Mouse (Mus musculus) colon, adult 2 months (tissue): ENCODE results near the gene Trim60. TPM values are rescaled to one million over a fixed set of nuclear protein-coding genes. Genes with fewer than 3 reads are reported as not detected.

Experiments
- polyA plus RNA-seq: library from polyadenylated mRNA; depleted of rRNA; stranded (reverse); fragments of >200 nt; gene quantifications from 2 replicates; pipeline ENCODE4 v1.2.3, GENCODE M21; 2012; rRNA removed

Gene Trim60
- polyA plus RNA-seq: not detected in 2 replicates

DNA sequence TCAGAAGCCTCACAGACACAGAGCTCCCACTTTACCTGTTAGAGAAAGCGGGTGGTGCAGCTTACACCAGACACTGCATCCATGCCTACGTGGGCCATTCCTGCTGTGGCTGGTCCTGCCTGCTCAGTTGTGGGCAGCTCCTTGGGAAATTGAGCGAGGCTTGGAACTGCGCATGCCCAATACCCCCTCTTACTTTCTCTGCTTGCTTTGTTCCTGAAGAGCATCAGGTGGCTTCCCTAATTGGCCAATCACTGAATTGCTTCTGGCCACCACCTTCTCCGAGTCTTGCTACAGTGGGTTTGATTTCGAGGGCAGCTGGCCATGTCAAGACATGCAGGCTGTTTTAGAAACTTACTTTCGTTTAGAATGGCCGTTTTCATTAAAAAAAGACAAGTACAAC is at the start of gene Trim60, which contains the start of gene Trim61:
TSS of gene Trim60 (minus strand) at position 162 of the 400 bp plus-strand sequence.
TSS of gene Trim61 (minus strand) at position 101 of the 400 bp plus-strand sequence.

DNA sequence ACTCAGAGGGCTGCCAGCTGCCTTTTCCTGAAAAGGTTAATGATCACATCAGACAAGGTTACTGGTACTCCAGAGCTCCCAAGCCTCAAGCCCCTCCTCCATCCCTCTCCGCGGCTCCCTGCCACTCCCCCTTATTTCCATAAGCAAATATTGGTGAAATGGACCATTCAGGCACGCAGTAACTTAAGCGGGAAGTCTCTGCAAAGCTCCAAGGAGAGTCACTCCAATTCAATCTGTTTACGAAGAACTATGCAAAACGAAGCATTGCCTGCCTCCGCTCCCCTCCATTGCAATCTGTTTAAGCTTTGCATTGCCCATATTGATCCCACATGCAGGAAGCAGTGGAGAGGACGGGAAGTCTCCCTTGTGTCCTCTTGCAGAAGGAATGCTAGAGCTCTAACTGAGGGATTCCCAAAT is 18.7 kb upstream of the Trim60 start, which contains the start of gene Apela:
TSS of gene Apela (minus strand) at position 220 of the 417 bp plus-strand sequence.

DNA sequence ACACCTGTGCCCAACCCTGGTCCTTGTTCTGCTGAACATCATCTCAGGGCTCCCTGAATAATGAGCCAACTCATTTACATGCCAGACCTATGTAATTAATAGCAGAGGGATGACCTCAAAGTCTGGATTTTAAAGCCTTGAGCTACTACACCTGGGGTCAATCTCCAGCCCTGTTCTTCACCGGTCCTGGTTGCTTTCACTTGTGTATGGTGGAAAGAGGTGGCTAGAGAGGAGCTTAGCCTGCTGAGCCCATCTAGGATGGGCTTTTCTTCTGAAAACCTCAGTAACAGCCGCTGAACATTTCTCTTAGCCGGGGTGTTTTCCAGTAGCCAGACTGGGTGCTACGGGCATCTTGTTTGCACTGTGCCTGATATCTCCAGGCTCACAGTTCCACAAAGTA is 30.7 kb downstream of the Trim60 start, which contains the start of gene Trim75:
TSS of gene Trim75 (minus strand) at position 101 of the 400 bp plus-strand sequence.

Other genes with a start within 250 kb of the Trim60 start
- 11.2 and 11.9 TPM in 2 replicates for gene Klhl2, start 168.6 kb downstream of the Trim60 start, polyA plus RNA-seq
- 41.5 and 51.6 TPM in 2 replicates for gene Tmem192, start 71.4 kb downstream of the Trim60 start, polyA plus RNA-seq
- not detected in 2 replicates for gene Trim75, start 30.8 kb downstream of the Trim60 start, polyA plus RNA-seq
- gene Trim61, start 61 bp downstream of the Trim60 start, polyA plus RNA-seq: not detected in 2 replicates
- gene Apela, start 18.8 kb upstream of the Trim60 start, polyA plus RNA-seq: 0.29 and 0.33 TPM in 2 replicates
- gene Gm10663, start 56.4 kb upstream of the Trim60 start, polyA plus RNA-seq: not detected in 2 replicates
- 7.8 and 11.9 TPM in 2 replicates for gene BC030870, start 111.0 kb upstream of the Trim60 start, polyA plus RNA-seq